Mouse (Mus musculus) bone marrow, adult 2 months (tissue): ENCODE measurements around the gene Tulp1. TPM values are rescaled to one million over a fixed set of nuclear protein-coding genes. Genes with fewer than 3 reads are reported as not detected.

Experiments used
- H3K27ac ChIP-seq: fragments of 200-500 bp; 2 replicates; pipeline ENCODE4 v1.5.1; 2012; ENCODE audit warnings: low read depth, mild to moderate bottlenecking, control low read depth, inconsistent platforms, low read length; ENCODE audit not compliant: control insufficient read depth, poor library complexity, insufficient read depth
- H3K4me1 ChIP-seq: fragments of 200-500 bp; 2 replicates; pipeline ENCODE4 v1.6.1; 2011; ENCODE audit warnings: low read length; ENCODE audit not compliant: control insufficient read depth, insufficient read depth
- H3K4me3 ChIP-seq: fragments of 200-500 bp; replicated peaks from 2 replicates; pipeline ENCODE3; 2011; ENCODE audit warnings: mild to moderate bottlenecking, low read depth, low read length, control low read depth; ENCODE audit not compliant: control insufficient read depth
- CTCF ChIP-seq: fragments of 200-500 bp; IDR thresholded peaks from 2 replicates; pipeline ENCODE4 v1.5.1; 2011; ENCODE audit warnings: low read length, control low read depth; ENCODE audit not compliant: control insufficient read depth, insufficient read depth
- POLR2A ChIP-seq: fragments of 200-500 bp; IDR thresholded peaks from 2 replicates; pipeline ENCODE4 v1.6.1; 2011; ENCODE audit warnings: low read depth, mild to moderate bottlenecking, control low read depth, low read length, borderline replicate concordance; ENCODE audit not compliant: control insufficient read depth
- WGBS: fragments of 180-500 bp; shearing (Covaris S2); methylation state at CpG from one replicate; pipeline ENCODE4 v1.1.7; 2018; 5-methylcytosine and 5-hydroxymethylcytosine counted together
- polyA plus RNA-seq: library from polyadenylated mRNA; stranded (reverse); fragments of >200 nt; gene quantifications from 2 replicates; pipeline ENCODE4 v1.2.4, GENCODE M21; 2011; ENCODE audit warnings: low replicate concordance; ENCODE audit not compliant: missing spikeins, insufficient read depth, insufficient read length

Tulp1 gene
- polyA plus RNA-seq, 1 experiment, result 7.8 TPM

DNA sequence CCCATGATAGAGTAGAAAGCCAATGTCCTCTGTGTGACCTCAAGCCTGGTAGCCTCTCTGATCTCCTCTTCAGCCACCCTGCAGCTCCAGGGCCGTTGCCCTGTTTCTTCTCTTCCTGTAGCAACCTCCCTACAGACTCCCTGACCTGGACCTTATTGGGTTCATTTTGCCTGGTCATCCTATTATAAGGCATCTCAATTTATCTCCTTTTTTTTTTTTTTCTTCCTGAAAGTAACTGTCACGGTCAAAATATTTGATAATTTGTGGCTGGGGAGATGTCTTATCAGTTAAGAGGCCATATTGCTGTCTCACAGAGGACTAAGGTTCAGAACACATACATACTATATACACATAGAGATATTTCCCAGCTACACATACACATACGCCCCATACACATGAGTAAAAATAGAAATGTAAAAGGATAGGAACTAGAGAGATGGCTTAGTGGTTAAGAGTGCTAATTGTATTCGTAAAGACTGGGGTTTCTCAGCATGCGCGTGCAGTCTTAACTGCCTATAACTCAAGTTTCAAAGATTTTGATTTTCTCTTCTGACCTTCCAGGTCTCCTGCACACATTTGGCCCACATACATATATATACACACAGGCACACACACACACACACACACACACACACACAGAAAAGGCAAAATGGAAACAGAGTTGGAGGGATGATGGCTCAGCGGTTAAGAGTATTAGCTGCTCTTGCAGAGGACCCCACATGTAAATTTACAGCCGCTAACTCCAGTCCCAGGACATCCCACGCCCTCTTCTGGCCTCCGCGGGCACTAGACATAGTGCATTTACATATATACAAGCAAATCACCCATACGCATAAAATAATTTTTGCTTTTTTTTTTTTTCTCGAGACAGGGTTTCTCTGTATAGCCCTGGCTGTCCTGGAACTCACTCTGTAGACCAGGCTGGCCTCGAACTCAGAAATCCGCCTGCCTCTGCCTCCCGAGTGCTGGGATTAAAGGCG lies 52.5 kb downstream of the Tulp1 start:
- peaks cover 4% of the 10 kb centered on the region for H3K4me1 ChIP-seq
- TF ChIP-seq POLR2A (no peak), CTCF (peak; percentile 36; the same call in 1 of the 2 replicates)
- H3K27ac ChIP-seq, result peak overlapping the region; percentile 62
- H3K4me3 ChIP-seq, result peak overlapping the region; percentile 53
- 17% methylated on average over 17 of the region's 17 CpGs for WGBS

DNA sequence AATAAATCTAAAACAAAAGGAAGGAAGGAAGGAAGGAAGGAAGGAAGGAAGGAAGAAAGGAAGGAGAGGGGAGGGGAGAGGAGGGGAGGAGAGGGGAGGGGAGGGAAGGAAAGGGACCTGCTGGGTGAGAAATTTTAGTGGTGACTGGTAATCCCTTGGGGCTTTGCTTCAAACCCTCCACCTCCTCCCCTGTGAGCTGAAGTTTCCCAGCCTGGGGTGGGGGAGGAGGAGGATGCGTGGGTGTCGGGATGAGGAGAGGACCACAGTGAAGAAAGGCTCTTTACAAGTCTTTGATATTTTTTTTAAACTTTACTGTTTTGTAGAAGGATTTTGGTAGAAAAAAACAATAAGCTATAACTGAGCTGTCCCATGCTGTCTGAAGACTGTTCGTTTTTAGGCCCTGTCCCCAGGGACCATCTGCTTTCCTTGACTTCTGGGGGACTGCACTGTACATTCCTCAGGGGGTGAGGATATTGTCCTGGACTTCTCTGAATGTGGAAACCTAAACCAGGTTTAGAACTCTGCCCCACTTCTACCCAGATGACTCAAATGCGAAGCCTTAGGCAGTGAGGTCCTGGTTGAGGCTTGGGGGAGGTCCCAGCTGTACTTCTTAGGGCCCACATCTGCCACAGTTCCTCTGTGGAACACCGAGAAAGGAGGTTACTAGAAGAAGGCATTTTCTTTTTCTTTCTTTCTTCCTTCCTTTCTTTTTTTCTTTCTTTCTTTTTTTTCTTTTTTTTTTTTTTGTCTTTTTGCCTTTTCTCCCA lies 53.5 kb downstream of the Tulp1 start:
- WGBS, result 61% methylated on average over 5 of the region's 5 CpGs
- H3K4me3 ChIP-seq, result no peak overlapping the region
- peaks cover 4% of the 10 kb centered on the region for H3K4me1 ChIP-seq
- no peak for TF ChIP-seq CTCF
- TF ChIP-seq POLR2A, result no peak
- H3K27ac ChIP-seq, result no peak overlapping the region

DNA sequence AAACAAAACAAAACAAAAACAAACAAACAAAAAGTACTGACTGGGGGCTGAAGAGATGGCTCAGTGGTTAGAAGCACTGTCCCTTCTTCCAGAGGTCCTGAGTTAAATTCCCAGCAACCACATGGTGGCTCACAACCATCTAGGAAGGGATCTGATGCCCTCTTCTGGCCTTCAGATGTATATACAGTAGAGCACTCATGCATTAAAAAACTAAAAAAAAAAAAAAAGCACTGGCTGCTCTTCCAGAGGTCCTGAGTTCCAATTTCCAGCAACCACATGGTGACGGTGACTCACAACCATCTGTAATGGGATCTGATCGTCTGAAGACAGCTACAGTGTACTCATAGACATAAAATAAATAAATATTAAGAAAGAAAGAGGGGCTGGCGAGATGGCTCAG lies 54.2 kb downstream of the Tulp1 start:
- 77% methylated on average over 3 of the region's 3 CpGs for WGBS
- Histone ChIP-seq H3K4me1 (peaks cover 4% of the 10 kb centered on the region), H3K27ac (no peak overlapping the region), H3K4me3 (no peak overlapping the region)
- TF ChIP-seq POLR2A (no peak), CTCF (no peak)

DNA sequence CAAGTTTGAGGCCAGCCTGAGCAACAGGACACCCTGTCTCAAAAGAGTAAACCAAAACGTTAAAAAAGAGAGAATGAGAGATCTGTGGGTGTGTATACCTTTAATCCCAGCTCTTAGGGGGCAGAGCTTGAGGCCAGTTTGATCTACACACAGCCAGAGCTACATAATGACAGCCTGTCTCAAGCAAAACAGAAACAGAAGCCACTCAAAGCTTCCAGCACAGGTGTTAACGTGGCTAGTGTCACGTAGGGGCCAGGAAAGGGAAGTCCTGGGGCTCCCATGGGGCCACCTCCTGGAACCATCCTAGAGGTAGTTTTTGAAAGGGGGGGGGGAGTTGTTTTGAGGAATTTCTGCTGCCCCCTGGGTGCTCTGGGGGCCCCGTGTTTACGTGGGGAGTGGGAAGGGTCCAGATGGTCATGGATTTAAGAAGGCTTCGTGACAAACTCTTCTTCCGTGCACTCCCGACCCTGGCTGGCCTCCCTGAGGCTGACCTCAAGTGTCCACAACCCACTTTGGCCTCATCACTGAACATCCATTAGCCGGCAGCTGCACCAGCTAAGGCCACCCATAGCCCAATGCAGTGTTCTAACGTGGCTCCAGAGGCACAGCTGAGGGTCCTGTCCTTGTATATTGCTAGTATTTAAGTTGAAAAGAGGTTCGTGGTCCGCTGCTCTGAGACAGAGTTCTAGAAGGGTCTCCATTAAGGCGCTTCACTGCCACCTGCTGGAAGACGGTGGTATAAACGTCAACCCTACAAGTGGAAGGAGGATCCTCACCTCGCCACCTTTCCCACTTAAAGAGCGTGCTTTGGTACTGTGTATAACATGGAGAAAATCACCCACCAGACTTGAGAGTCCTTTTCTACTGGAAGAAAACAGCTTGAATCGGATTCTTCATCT lies 56.5 kb downstream of the Tulp1 start:
- WGBS, result 7% methylated on average over 18 of the region's 18 CpGs
- no peak overlapping the region for H3K27ac ChIP-seq
- peaks cover 2% of the 10 kb centered on the region; the same call in 1 of the 2 replicates for H3K4me1 ChIP-seq

DNA sequence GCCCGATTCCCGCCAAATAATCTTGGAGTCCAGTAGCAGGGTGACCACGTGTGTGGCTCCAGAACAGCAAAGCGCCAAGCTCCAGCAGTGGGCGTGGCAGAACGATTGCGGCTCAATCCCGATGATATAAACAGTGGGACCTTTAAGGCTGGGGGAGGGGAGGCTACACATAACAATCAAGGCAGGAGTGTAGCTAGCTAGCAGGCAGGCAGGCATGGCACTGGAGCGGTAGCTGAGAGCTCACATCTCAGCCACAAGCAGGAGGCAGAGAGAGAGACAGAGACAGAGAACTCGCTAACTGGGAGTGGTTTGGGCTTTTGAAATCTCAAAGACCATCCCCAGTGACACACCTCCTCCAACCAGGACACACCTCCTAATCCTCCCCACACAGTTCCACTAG lies 59.9 kb downstream of the Tulp1 start:
- TF ChIP-seq POLR2A, result no peak
- TF ChIP-seq CTCF, result no peak
- peaks cover 2% of the 10 kb centered on the region; the same call in 1 of the 2 replicates for H3K4me1 ChIP-seq
- no peak overlapping the region for H3K4me3 ChIP-seq
- 87% methylated on average over 10 of the region's 10 CpGs for WGBS
- no peak overlapping the region for H3K27ac ChIP-seq

More for the DNA sequence above, 56.5 kb downstream of the Tulp1 start:
- H3K4me3 ChIP-seq, result no peak overlapping the region
- TF ChIP-seq CTCF, result peak; percentile 84
- TF ChIP-seq POLR2A, result no peak

Other genes starting within 250 kb of the Tulp1 start
- 0.57 TPM in 1 of 2 replicates, not detected in the other for gene Scube3, start 223.1 kb downstream of the Tulp1 start, polyA plus RNA-seq
- 4.3 and 11.8 TPM in 2 replicates for gene Zfp523, start 188.1 kb downstream of the Tulp1 start, polyA plus RNA-seq
- gene Def6, start 157.4 kb downstream of the Tulp1 start, polyA plus RNA-seq, result 41.3 and 45.4 TPM in 2 replicates
- 4.4 and 13.2 TPM in 2 replicates for gene Ppard, start 132.5 kb downstream of the Tulp1 start, polyA plus RNA-seq
- 24.9 and 40.5 TPM in 2 replicates for gene Fance, start 51.7 kb downstream of the Tulp1 start, polyA plus RNA-seq
- 776 and 1,141 TPM in 2 replicates for gene Rpl10a, start 36.8 kb downstream of the Tulp1 start, polyA plus RNA-seq
- gene Tead3, start 14.4 kb downstream of the Tulp1 start, polyA plus RNA-seq, result 1.1 and 2.8 TPM in 2 replicates
- 29.4 and 48.6 TPM in 2 replicates for gene Fkbp5, start 152.3 kb upstream of the Tulp1 start, polyA plus RNA-seq
- not detected in 2 replicates for gene Armc12, start 165.6 kb upstream of the Tulp1 start, polyA plus RNA-seq
- gene Clpsl2, start 184.2 kb upstream of the Tulp1 start, polyA plus RNA-seq, result not detected in 2 replicates
- gene Clps, start 195.5 kb upstream of the Tulp1 start, polyA plus RNA-seq, result not detected in 2 replicates
- not detected in 2 replicates for gene Lhfpl5, start 210.4 kb upstream of the Tulp1 start, polyA plus RNA-seq